ENCODE assay signal across 29 mouse cellular contexts in the genomic region with DNA sequence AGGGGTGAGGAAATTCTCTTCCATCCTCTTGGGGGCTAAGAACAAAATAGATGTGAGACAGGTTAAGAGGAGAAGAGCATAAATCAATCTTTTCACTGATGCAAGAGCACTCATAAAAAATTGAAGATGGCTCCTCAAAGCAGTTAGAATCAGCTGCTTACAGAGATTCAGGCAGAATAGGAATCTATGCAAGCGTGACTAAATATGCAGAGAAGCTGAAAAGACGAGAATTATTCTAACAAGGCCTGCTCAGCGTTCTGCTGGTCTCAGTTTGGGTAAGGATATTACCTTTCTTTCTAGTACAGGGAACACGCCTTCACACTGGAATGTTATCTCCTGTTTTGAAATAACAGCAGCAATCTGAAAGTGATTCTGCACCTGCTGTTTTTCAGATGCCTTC.
DNase-seq lines count a peak whose midpoint lies in the region; ATAC-seq lines count a peak whose summit lies in the region.
"Had no signal": no experiment of that assay in that cellular context is flagged by ENCODE, and none has a peak within 500 bp of the region (broad histone marks: within the 10 kb centered on the region; RNA-seq: fewer than 3 reads in every experiment).

No protein-coding gene starts in this region.

- intact Hi-C loops in heart, postnatal 10 days (cut with DNase I), result no loop called here

- no peak overlapping the region for H3K4me2 ChIP-seq in neural tube, embryonic 14.5 days (ENCODE audit: low read depth, low read length)
- no peak overlapping the region for H3K4me2 ChIP-seq in midbrain, embryonic 15.5 days
- H3K4me2 ChIP-seq: limb, embryonic 15.5 days; liver, embryonic 15.5 days; lung, embryonic 15.5 days had no signal

- H3K27ac ChIP-seq in neural tube, embryonic 14.5 days (ENCODE audit: low read depth, low read length), result peak overlapping the region; percentile 2; the same call in 1 of the 2 replicates
- H3K27ac ChIP-seq in midbrain, embryonic 15.5 days, result 0 out of 2 replicates have a peak overlapping the region, but pooled peaks have one; percentile 11
- H3K27ac ChIP-seq: forebrain, embryonic 10.5 days; kidney, postnatal 0 days; limb, embryonic 15.5 days; liver, embryonic 15.5 days; lung, embryonic 15.5 days had no signal

- H3K4me3 ChIP-seq in neural tube, embryonic 14.5 days (ENCODE audit: low read depth, low read length), result no peak overlapping the region
- no peak overlapping the region for H3K4me3 ChIP-seq in midbrain, embryonic 15.5 days
- H3K4me3 ChIP-seq: forebrain, embryonic 10.5 days; limb, embryonic 15.5 days; liver, embryonic 15.5 days; lung, embryonic 15.5 days; myocyte had no signal

- H3K9me3 ChIP-seq in neural tube, embryonic 14.5 days (ENCODE audit: control insufficient read depth, low read length), result no peaks in the 10 kb centered on the region
- H3K9me3 ChIP-seq in midbrain, embryonic 15.5 days, result no peaks in the 10 kb centered on the region
- H3K9me3 ChIP-seq: forebrain, embryonic 10.5 days; G1E; limb, embryonic 15.5 days; liver, embryonic 15.5 days; lung, embryonic 15.5 days had no signal

- WGBS in neural tube, embryonic 14.5 days, result 45% methylated on average over 4 of the region's 4 CpGs
- 40% methylated on average over 4 of the region's 4 CpGs for WGBS in midbrain, embryonic 15.5 days

- H3K27me3 ChIP-seq in neural tube, embryonic 14.5 days (ENCODE audit: control insufficient read depth, insufficient read depth, low read length), result no peaks in the 10 kb centered on the region
- H3K27me3 ChIP-seq in midbrain, embryonic 15.5 days (replicated peaks), result no peaks in the 10 kb centered on the region
- H3K27me3 ChIP-seq: CH12.LX; limb, embryonic 15.5 days; liver, embryonic 15.5 days; lung, embryonic 15.5 days had no signal

- H3K4me1 ChIP-seq in neural tube, embryonic 14.5 days (ENCODE audit: control insufficient read depth, insufficient read depth, low read length), result 0 out of 2 replicates have a peak, but pooled peaks cover 3% of the 10 kb centered on the region
- H3K4me1 ChIP-seq in midbrain, embryonic 15.5 days, result peaks cover 6% of the 10 kb centered on the region; the same call in 1 of the 2 replicates
- H3K4me1 ChIP-seq: forebrain, embryonic 10.5 days; limb, embryonic 15.5 days; liver, embryonic 15.5 days; lung, embryonic 15.5 days had no signal

- DNase-seq in layer of hippocampus, adult 9-11 months, result peak; percentile 36
- DNase-seq in layer of hippocampus, postnatal 25 days (ENCODE audit: extremely low spot score in 1 of 2, low spot score in 1 of 2), result no peak
- DNase-seq in neural tube, embryonic 10.5 days (ENCODE audit: extremely low spot score, low spot score), result no peak
- DNase-seq in heart, postnatal 10 days, result no peak
- DNase-seq in thymus, postnatal 25 days, result no peak
- DNase-seq: adrenal gland, postnatal 36 days; B cell, adult 2 months; cerebellum, adult 11-12 months; cerebellum, postnatal 14 days; gastrocnemius, postnatal 36 days; heart, postnatal 36 days; kidney, adult 18-20 months; layer of hippocampus, postnatal 36 days; left cerebral cortex, postnatal 4 days; lung, postnatal 4 days; thymus, postnatal 4 days had no signal

- no peaks in the 10 kb centered on the region for H3K36me3 ChIP-seq in neural tube, embryonic 14.5 days (ENCODE audit: control insufficient read depth, insufficient read depth, low read length)
- no peaks in the 10 kb centered on the region for H3K36me3 ChIP-seq in midbrain, embryonic 15.5 days (replicated peaks)
- H3K36me3 ChIP-seq: forebrain, embryonic 10.5 days; G1E; limb, embryonic 15.5 days; liver, embryonic 15.5 days; lung, embryonic 15.5 days had no signal

- peak; percentile 67; the same call in 1 of the 2 replicates for ATAC-seq in neural tube, embryonic 14.5 days (ENCODE audit: low read depth)
- ATAC-seq in midbrain, embryonic 15.5 days (replicated peaks), result peak; percentile 58; the same call in 1 of the 2 replicates
- ATAC-seq: forebrain, embryonic 16.5 days; inflammation-experienced regulatory T-cells, adult 6 months; Patski had no signal

- no peak overlapping the region for H3K9ac ChIP-seq in neural tube, embryonic 14.5 days (replicated peaks; ENCODE audit: low read depth, low read length)
- H3K9ac ChIP-seq in midbrain, embryonic 15.5 days, result no peak overlapping the region
- H3K9ac ChIP-seq: limb, embryonic 15.5 days; liver, embryonic 15.5 days; lung, embryonic 15.5 days had no signal
